Mouse (Mus musculus) C2C12 (cell line): ENCODE measurements around the gene Npc1l1. TPM values are rescaled to one million over a fixed set of nuclear protein-coding genes. Genes with fewer than 3 reads are reported as not detected.
A peak's percentile ranks its signal among the peaks of the same experiment; 100 is the strongest.

Source experiments
- H3K27me3 ChIP-seq: one replicate; pipeline ENCODE4 v1.6.1; 2011; ENCODE audit not compliant: control insufficient read depth, insufficient read depth, insufficient read length
- H3K36me3 ChIP-seq: one replicate; pipeline ENCODE4 v1.6.1; 2011; ENCODE audit not compliant: control insufficient read depth, insufficient read depth
- H3K4me3 ChIP-seq: one replicate; pipeline ENCODE4 v1.5.1; 2011; ENCODE audit warnings: mild to moderate bottlenecking, control low read depth; ENCODE audit not compliant: poor library complexity, insufficient read depth, severe bottlenecking
- H3K79me2 ChIP-seq: one replicate; pipeline ENCODE4 v1.6.1; 2011; ENCODE audit not compliant: control insufficient read depth, insufficient read depth
- H3K79me3 ChIP-seq: one replicate; pipeline ENCODE4 v1.6.1; 2011; ENCODE audit warnings: low read depth, control low read depth
- H3ac ChIP-seq: one replicate; pipeline ENCODE3; 2011; ENCODE audit warnings: low read depth; ENCODE audit not compliant: control insufficient read depth, insufficient read length
- CEBPB ChIP-seq: IDR thresholded peaks from one replicate; pipeline ENCODE4 v1.6.1; 2011; ENCODE audit warnings: low read depth, mild to moderate bottlenecking, control low read depth, moderate library complexity
- CTCF ChIP-seq: IDR thresholded peaks from one replicate; pipeline ENCODE4 v1.5.1; 2011; ENCODE audit not compliant: control insufficient read depth, insufficient read depth, insufficient read length
- FOSL1 ChIP-seq: IDR thresholded peaks from one replicate; pipeline ENCODE4 v1.8.0; 2011; ENCODE audit warnings: mild to moderate bottlenecking, low read length; ENCODE audit not compliant: poor library complexity, insufficient read depth, severe bottlenecking
- MAX ChIP-seq: IDR thresholded peaks from one replicate; pipeline ENCODE4 v1.6.1; 2011; ENCODE audit warnings: mild to moderate bottlenecking, control low read depth
- MYOD1 ChIP-seq: IDR thresholded peaks from one replicate; pipeline ENCODE4 v1.6.1; 2011; ENCODE audit warnings: low read depth; ENCODE audit not compliant: control insufficient read depth, insufficient read length
- MYOG ChIP-seq: IDR thresholded peaks from one replicate; pipeline ENCODE4 v1.6.1; 2011; ENCODE audit not compliant: control insufficient read depth, insufficient read length; ENCODE audit errors: extremely low read depth
- USF1 ChIP-seq: IDR thresholded peaks from one replicate; pipeline ENCODE4 v1.6.1; 2011; ENCODE audit warnings: low read depth, mild to moderate bottlenecking, control low read depth, moderate library complexity
- polyA plus RNA-seq: library from polyadenylated mRNA; unstranded; fragments of >200 nt; fragmentation: generic; extraction: Trizol; gene quantifications from one replicate; pipeline ENCODE4 v1.2.1, GENCODE M21; 2012; ENCODE audit warnings: missing spikeins

Npc1l1 gene
- polyA plus RNA-seq, 1 experiment, result 0.01 TPM

GRCm38 (mm10) chr11:6177781-6178420, 52.0 kb downstream of the Npc1l1 start:
- no peak overlapping the region for H3ac ChIP-seq
- H3K79me3 ChIP-seq, result peaks cover 83% of the 10 kb centered on the region
- peaks cover 98% of the 10 kb centered on the region for H3K79me2 ChIP-seq
- no peaks in the 10 kb centered on the region for H3K36me3 ChIP-seq
- H3K4me3 ChIP-seq, result no peak overlapping the region
- no peaks in the 10 kb centered on the region for H3K27me3 ChIP-seq
- TF ChIP-seq CEBPB, result no peak
- TF ChIP-seq USF1, result no peak

GRCm38 (mm10) chr11:6175506-6175905, 54.4 kb downstream of the Npc1l1 start:
- peaks cover 80% of the 10 kb centered on the region for H3K79me3 ChIP-seq
- H3ac ChIP-seq, result no peak overlapping the region
- TF ChIP-seq CEBPB, result no peak
- TF ChIP-seq MAX, result no peak
- no peak for TF ChIP-seq MYOD1
- TF ChIP-seq FOSL1, result no peak
- no peak for TF ChIP-seq USF1
- no peak for TF ChIP-seq MYOG
- no peak for TF ChIP-seq CTCF
- peaks cover 98% of the 10 kb centered on the region for H3K79me2 ChIP-seq
- no peaks in the 10 kb centered on the region for H3K36me3 ChIP-seq
- no peaks in the 10 kb centered on the region for H3K27me3 ChIP-seq
- no peak overlapping the region for H3K4me3 ChIP-seq

GRCm38 (mm10) chr11:6174719-6175118, 55.2 kb downstream of the Npc1l1 start:
- Histone ChIP-seq H3K36me3 (no peaks in the 10 kb centered on the region), H3K79me2 (peaks cover 98% of the 10 kb centered on the region), H3K79me3 (peaks cover 78% of the 10 kb centered on the region), H3K27me3 (no peaks in the 10 kb centered on the region), H3ac (no peak overlapping the region), H3K4me3 (no peak overlapping the region)
- TF ChIP-seq MAX, result peak; percentile 47
- no peak for TF ChIP-seq CEBPB

GRCm38 (mm10) chr11:6169041-6169663, 60.8 kb downstream of the Npc1l1 start:
- peaks cover 98% of the 10 kb centered on the region for H3K79me2 ChIP-seq
- no peak overlapping the region for H3K4me3 ChIP-seq
- peaks cover 76% of the 10 kb centered on the region for H3K79me3 ChIP-seq
- TF ChIP-seq CEBPB, result no peak
- no peak for TF ChIP-seq MYOG
- TF ChIP-seq MAX, result no peak
- TF ChIP-seq USF1, result no peak
- TF ChIP-seq FOSL1, result no peak
- no peak for TF ChIP-seq CTCF
- TF ChIP-seq MYOD1, result no peak
- H3ac ChIP-seq, result no peak overlapping the region
- H3K27me3 ChIP-seq, result no peaks in the 10 kb centered on the region
- no peaks in the 10 kb centered on the region for H3K36me3 ChIP-seq

GRCm38 (mm10) chr11:6166351-6166750, 63.6 kb downstream of the Npc1l1 start:
- Histone ChIP-seq H3K36me3 (no peaks in the 10 kb centered on the region), H3ac (no peak overlapping the region), H3K27me3 (no peaks in the 10 kb centered on the region), H3K79me2 (peaks cover 98% of the 10 kb centered on the region), H3K79me3 (peaks cover 72% of the 10 kb centered on the region), H3K4me3 (no peak overlapping the region)
- TF ChIP-seq MAX (no peak), USF1 (no peak), MYOG (no peak)

GRCm38 (mm10) chr11:6165391-6166081, 64.4 kb downstream of the Npc1l1 start:
- peaks cover 72% of the 10 kb centered on the region for H3K79me3 ChIP-seq
- peaks cover 98% of the 10 kb centered on the region for H3K79me2 ChIP-seq
- H3ac ChIP-seq, result no peak overlapping the region
- no peaks in the 10 kb centered on the region for H3K36me3 ChIP-seq
- no peak for TF ChIP-seq CEBPB
- no peak for TF ChIP-seq CTCF
- TF ChIP-seq FOSL1, result no peak
- TF ChIP-seq USF1, result no peak
- no peak for TF ChIP-seq MYOG
- TF ChIP-seq MAX, result no peak
- no peak for TF ChIP-seq MYOD1
- no peak overlapping the region for H3K4me3 ChIP-seq
- H3K27me3 ChIP-seq, result no peaks in the 10 kb centered on the region
